Mouse (Mus musculus) liver, embryonic 15.5 days (tissue): Measurements from ENCODE around the gene Wdr41. TPM values are rescaled to one million over a fixed set of nuclear protein-coding genes. Genes with fewer than 3 reads are reported as not detected.

Experiments used
- ATAC-seq: fragments of 200-750 bp; cut with Nextera tagmentation; 2 replicates; pipeline ENCODE4 v1.8.0; 2017; ENCODE audit warnings: moderate number of reproducible peaks, mild to moderate bottlenecking, moderate library complexity; ENCODE audit not compliant: insufficient read depth
- H3K27ac ChIP-seq: fragments of 300-500 bp; sonication (generic); replicated peaks from 2 replicates; pipeline ENCODE4 v1.5.1; 2015; ENCODE audit warnings: mild to moderate bottlenecking, inconsistent platforms
- H3K27me3 ChIP-seq: fragments of 300-500 bp; sonication (generic); 2 replicates; pipeline ENCODE4 v1.6.1; 2015; ENCODE audit warnings: mild to moderate bottlenecking, inconsistent platforms
- H3K36me3 ChIP-seq: fragments of 300-500 bp; sonication (generic); replicated peaks from 2 replicates; pipeline ENCODE4 v1.6.1; 2015; ENCODE audit warnings: moderate library complexity, mild to moderate bottlenecking, inconsistent platforms
- H3K4me1 ChIP-seq: fragments of 300-500 bp; sonication (generic); replicated peaks from 2 replicates; pipeline ENCODE4 v1.6.1; 2015; ENCODE audit warnings: inconsistent platforms
- H3K4me2 ChIP-seq: fragments of 300-500 bp; sonication (generic); 2 replicates; pipeline ENCODE4 v1.6.1; 2015; ENCODE audit warnings: moderate library complexity, mild to moderate bottlenecking, inconsistent platforms
- H3K4me3 ChIP-seq: fragments of 300-500 bp; sonication (generic); replicated peaks from 2 replicates; pipeline ENCODE4 v1.5.1; 2015; ENCODE audit warnings: mild to moderate bottlenecking, inconsistent platforms
- H3K9ac ChIP-seq: fragments of 300-500 bp; sonication (generic); 2 replicates; pipeline ENCODE4 v1.6.1; 2015; ENCODE audit warnings: moderate library complexity, mild to moderate bottlenecking, inconsistent platforms
- H3K9me3 ChIP-seq: fragments of 300-500 bp; sonication (generic); replicated peaks from 2 replicates; pipeline ENCODE4 v1.6.1; 2016; ENCODE audit warnings: inconsistent platforms
- whole genome bisulfite sequencing: fragments of 180-500 bp; shearing (Covaris S2); methylation state at CpG from one replicate; pipeline ENCODE4 v1.1.7; 2015; ENCODE audit warnings: mixed read lengths; ENCODE audit not compliant: insufficient replicate concordance; 5-methylcytosine and 5-hydroxymethylcytosine counted together
- polyA plus RNA-seq: library from polyadenylated mRNA; unstranded; fragments of >200 nt; fragmentation: Nextera tagmentation; extraction: Ambion mirVana; gene quantifications from 2 replicates; pipeline ENCODE4 v1.2.1, GENCODE M21; 2015

Gene Wdr41
- polyA plus RNA-seq, 1 experiment from 2014 or later: 5.6 TPM

- Histone ChIP-seq H3K4me2 (no peak overlapping the region), H3K9ac (no peak overlapping the region), H3K36me3 (no peaks in the 10 kb centered on the region), H3K9me3 (no peaks in the 10 kb centered on the region), H3K27me3 (no peaks in the 10 kb centered on the region), H3K27ac (no peak overlapping the region), H3K4me3 (no peak overlapping the region), H3K4me1 (no peaks in the 10 kb centered on the region)
- no peak for ATAC-seq
- WGBS: 57% methylated on average over 2 of the region's 2 CpGs
These were observed 58.6 kb downstream of the Wdr41 start for GRCm38 (mm10) chr13:95034715-95035114.

- Histone ChIP-seq H3K9ac (no peak overlapping the region), H3K27me3 (no peaks in the 10 kb centered on the region), H3K4me2 (no peak overlapping the region), H3K27ac (no peak overlapping the region), H3K36me3 (no peaks in the 10 kb centered on the region), H3K4me1 (no peaks in the 10 kb centered on the region), H3K9me3 (no peaks in the 10 kb centered on the region), H3K4me3 (no peak overlapping the region)
- no peak for ATAC-seq
- 39% methylated on average over 4 of the region's 4 CpGs for WGBS
These were observed 62.1 kb downstream of the Wdr41 start for GRCm38 (mm10) chr13:95038200-95038599.

- H3K27me3 ChIP-seq: no peaks in the 10 kb centered on the region
- no peak overlapping the region for H3K4me3 ChIP-seq
- H3K27ac ChIP-seq: no peak overlapping the region
- no peaks in the 10 kb centered on the region for H3K4me1 ChIP-seq
- H3K36me3 ChIP-seq: no peaks in the 10 kb centered on the region
- no peak for ATAC-seq
- H3K9me3 ChIP-seq: no peaks in the 10 kb centered on the region
- no peak overlapping the region for H3K9ac ChIP-seq
- no peak overlapping the region for H3K4me2 ChIP-seq
- 67% methylated on average over 9 of the region's 9 CpGs for WGBS
These were observed 64.1 kb downstream of the Wdr41 start for GRCm38 (mm10) chr13:95040140-95040738.

- Histone ChIP-seq H3K36me3 (no peaks in the 10 kb centered on the region), H3K4me3 (no peak overlapping the region), H3K9ac (no peak overlapping the region), H3K27ac (no peak overlapping the region), H3K4me1 (no peaks in the 10 kb centered on the region), H3K27me3 (no peaks in the 10 kb centered on the region), H3K9me3 (no peaks in the 10 kb centered on the region), H3K4me2 (no peak overlapping the region)
- ATAC-seq: no peak
- WGBS: 8% methylated on average over 1 of the region's 1 CpGs
These were observed 68.0 kb downstream of the Wdr41 start for GRCm38 (mm10) chr13:95044108-95044507.

GRCm38 (mm10) chr13:95050398-95050797 is 74.3 kb downstream of the Wdr41 start:
- no peak overlapping the region for H3K4me2 ChIP-seq
- H3K4me1 ChIP-seq: no peaks in the 10 kb centered on the region
- H3K9me3 ChIP-seq: no peaks in the 10 kb centered on the region
- H3K4me3 ChIP-seq: no peak overlapping the region
- H3K27me3 ChIP-seq: no peaks in the 10 kb centered on the region
- no peak overlapping the region for H3K27ac ChIP-seq
- ATAC-seq: no peak
- H3K9ac ChIP-seq: no peak overlapping the region
- 70% methylated on average over 4 of the region's 4 CpGs for WGBS
- no peaks in the 10 kb centered on the region for H3K36me3 ChIP-seq

GRCm38 (mm10) chr13:95052421-95052820 is 76.3 kb downstream of the Wdr41 start:
- Histone ChIP-seq H3K27ac (no peak overlapping the region), H3K9me3 (no peaks in the 10 kb centered on the region), H3K4me1 (no peaks in the 10 kb centered on the region), H3K9ac (no peak overlapping the region), H3K4me3 (no peak overlapping the region), H3K27me3 (no peaks in the 10 kb centered on the region), H3K36me3 (no peaks in the 10 kb centered on the region), H3K4me2 (no peak overlapping the region)
- ATAC-seq: no peak
- WGBS: 69% methylated on average over 3 of the region's 3 CpGs

- ATAC-seq: no peak
- H3K27me3 ChIP-seq: no peaks in the 10 kb centered on the region
- no peak overlapping the region for H3K4me3 ChIP-seq
- 57% methylated on average over 1 of the region's 1 CpGs for WGBS
- no peak overlapping the region for H3K4me2 ChIP-seq
- no peaks in the 10 kb centered on the region for H3K9me3 ChIP-seq
- no peak overlapping the region for H3K27ac ChIP-seq
- no peaks in the 10 kb centered on the region for H3K36me3 ChIP-seq
- H3K9ac ChIP-seq: no peak overlapping the region
- H3K4me1 ChIP-seq: no peaks in the 10 kb centered on the region
These were observed 79.7 kb downstream of the Wdr41 start for GRCm38 (mm10) chr13:95055742-95056388.

- WGBS: 67% methylated on average over 11 of the region's 11 CpGs
- no peak for ATAC-seq
- Histone ChIP-seq H3K4me2 (no peak overlapping the region), H3K9ac (no peak overlapping the region), H3K4me3 (no peak overlapping the region), H3K9me3 (no peaks in the 10 kb centered on the region), H3K27ac (no peak overlapping the region), H3K36me3 (no peaks in the 10 kb centered on the region), H3K4me1 (no peaks in the 10 kb centered on the region), H3K27me3 (no peaks in the 10 kb centered on the region)
These were observed 80.5 kb downstream of the Wdr41 start for GRCm38 (mm10) chr13:95056501-95057280.

GRCm38 (mm10) chr13:95058885-95059284 is 82.7 kb downstream of the Wdr41 start:
- no peak for ATAC-seq
- Histone ChIP-seq H3K36me3 (no peaks in the 10 kb centered on the region), H3K4me3 (no peak overlapping the region), H3K9ac (no peak overlapping the region), H3K27ac (no peak overlapping the region), H3K4me2 (no peak overlapping the region), H3K27me3 (no peaks in the 10 kb centered on the region), H3K9me3 (no peaks in the 10 kb centered on the region), H3K4me1 (no peaks in the 10 kb centered on the region)
- 55% methylated on average over 4 of the region's 4 CpGs for WGBS

- no peaks in the 10 kb centered on the region for H3K27me3 ChIP-seq
- no peaks in the 10 kb centered on the region for H3K4me1 ChIP-seq
- H3K27ac ChIP-seq: no peak overlapping the region
- 29% methylated on average over 4 of the region's 4 CpGs for WGBS
- no peak for ATAC-seq
- no peaks in the 10 kb centered on the region for H3K9me3 ChIP-seq
- H3K9ac ChIP-seq: no peak overlapping the region
- H3K4me3 ChIP-seq: no peak overlapping the region
- H3K36me3 ChIP-seq: no peaks in the 10 kb centered on the region
- H3K4me2 ChIP-seq: no peak overlapping the region
These were observed 87.4 kb downstream of the Wdr41 start for GRCm38 (mm10) chr13:95063390-95064017.

GRCm38 (mm10) chr13:95067854-95068253 is 91.7 kb downstream of the Wdr41 start:
- no peak for ATAC-seq
- Histone ChIP-seq H3K9ac (no peak overlapping the region), H3K4me3 (no peak overlapping the region), H3K27me3 (no peaks in the 10 kb centered on the region), H3K9me3 (no peaks in the 10 kb centered on the region), H3K4me1 (no peaks in the 10 kb centered on the region), H3K4me2 (no peak overlapping the region), H3K27ac (no peak overlapping the region), H3K36me3 (no peaks in the 10 kb centered on the region)
- WGBS: 47% methylated on average over 6 of the region's 6 CpGs
